Mouse (Mus musculus): ENCODE measurements around the gene Kirrel3.

The Kirrel3 gene

DNA sequence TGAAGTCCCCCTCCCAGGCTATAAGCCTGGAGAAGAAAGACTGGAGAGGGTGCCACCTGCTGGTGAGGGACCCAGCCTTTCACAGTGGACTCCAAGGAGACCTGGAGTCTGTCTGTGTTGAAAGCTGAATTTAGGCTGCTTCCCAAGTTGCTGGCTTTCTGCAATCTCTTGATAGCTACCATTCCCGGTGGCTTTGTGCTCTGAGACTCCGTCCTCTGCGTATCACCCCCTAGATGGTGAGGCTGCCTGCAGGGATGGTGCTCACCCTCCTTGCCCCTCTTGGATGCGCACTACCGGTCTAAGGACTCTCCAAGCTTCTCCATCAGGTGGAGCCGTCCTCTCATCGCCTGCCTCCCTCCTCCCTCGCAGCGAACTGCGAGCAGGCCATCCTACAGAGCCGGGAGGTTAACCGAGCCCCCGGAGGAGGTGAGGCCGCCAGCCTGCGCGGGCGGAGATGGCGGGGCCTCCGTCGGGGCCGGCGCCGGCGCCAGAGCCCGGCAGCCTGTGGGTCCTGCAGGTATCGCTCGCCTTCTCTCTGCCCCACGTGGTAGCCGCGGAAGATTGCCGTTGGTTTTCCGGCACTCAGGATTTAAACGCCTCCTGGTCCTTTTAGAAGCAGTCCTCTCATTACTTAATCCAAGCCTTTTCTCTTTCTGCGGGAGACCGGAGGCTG is at the start of gene Kirrel3:
Kirrel3 (plus strand) TSS at position 136 of the 673 bp plus-strand sequence.
- DNase-seq (ENCODE audit: extremely low spot score, low spot score), result peak; percentile 81

DNA sequence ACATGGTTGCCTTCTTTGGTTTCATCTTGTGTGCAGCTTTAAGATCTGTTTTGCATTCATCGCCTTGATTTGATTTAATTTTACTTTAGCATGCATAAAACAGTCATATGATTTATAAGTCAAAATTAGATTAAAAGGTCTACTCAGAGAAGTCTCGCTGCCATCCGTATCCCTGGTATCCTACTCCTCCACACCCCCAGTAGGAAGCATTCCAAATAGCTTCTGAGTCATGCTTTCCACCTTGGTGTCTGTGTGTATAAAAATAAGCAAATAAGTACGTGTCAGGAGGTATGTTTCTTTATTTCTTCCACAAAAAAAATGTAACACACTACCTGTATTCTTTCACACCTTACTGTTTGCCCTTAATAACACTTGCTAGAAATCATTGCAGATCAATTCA is 45.0 kb upstream of the Kirrel3 start:
- no peak for DNase-seq (ENCODE audit: extremely low spot score, low spot score)

DNA sequence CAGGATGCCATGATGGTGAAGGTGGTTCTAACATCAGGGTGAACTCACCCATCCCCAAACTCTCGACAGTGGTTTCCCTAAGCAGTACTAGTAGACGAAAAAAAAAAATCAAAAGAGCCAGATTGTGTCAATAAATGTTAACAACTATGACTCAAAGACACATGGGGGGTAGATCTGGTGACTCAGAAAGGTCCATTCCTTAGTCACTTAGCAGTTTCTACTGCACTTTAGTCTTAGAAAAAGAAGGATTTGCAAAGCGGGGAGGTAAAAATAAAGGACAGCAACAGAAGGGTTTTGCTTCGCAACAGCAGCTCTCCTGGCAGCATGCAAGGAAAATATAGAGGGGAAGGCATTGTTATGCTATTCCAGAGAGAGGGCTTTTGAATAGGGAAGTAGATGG is 41.7 kb upstream of the Kirrel3 start:
- no peak for DNase-seq (ENCODE audit: extremely low spot score, low spot score)

DNA sequence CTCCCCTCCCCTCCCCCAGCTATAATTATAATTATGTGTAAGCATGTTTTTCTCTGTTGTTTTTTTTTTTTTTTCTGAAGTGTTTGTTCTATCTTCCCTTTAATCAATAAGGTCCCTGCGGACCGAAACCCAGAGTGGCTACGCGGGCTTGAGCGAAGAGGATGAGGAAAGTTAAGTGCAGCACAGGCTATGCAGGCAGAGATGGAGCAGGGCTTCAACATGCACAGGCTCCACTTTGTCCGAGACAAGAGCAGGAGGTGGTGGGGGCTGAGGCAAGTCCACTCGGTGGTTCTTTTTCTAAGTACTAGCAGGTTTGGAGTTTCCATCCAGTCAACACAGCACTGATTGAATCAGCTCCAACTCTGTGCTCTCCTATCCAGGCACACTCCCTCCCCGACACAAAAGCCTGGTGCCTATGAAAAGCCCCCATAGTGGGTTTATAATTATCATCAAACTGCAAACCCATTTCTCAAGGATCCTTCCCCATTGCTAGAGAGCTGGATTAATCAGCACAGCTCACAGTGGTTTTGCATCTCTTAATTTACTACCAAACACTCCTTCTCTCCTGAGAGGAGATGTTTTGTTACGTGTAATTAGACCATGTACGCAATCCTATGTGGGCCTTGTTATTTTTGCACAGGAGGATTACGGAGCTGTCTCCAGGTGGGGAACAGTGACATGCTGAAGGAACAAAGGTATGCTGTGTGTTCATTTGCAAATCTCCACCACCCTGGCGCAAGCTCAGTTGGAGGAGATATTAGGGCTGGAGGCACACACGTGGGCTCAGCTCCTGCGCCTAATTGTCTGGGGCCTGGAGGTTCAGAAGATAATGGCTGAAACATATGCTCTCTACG is 39.0 kb upstream of the Kirrel3 start:
- no peak for DNase-seq (ENCODE audit: extremely low spot score, low spot score)

DNA sequence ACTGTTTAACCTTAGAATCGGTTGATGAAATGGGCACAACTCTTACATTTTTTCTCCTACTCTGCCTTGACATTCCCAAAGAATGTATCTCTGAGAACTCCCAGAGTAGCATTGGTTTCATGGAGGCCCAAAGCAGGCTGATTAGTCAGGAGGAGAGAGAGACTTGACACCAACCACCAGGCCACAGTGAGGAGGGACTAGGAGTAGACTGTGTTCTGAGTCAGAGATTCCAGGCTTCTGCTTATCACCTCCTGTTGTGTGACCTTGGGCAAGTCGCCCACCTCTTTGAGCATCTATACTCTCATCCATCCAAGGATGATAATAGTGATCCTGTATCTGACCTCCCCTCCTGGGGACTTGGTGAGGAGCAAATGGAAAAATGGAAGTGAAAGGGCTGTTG is 38.0 kb upstream of the Kirrel3 start:
- no peak for DNase-seq (ENCODE audit: extremely low spot score, low spot score)

DNA sequence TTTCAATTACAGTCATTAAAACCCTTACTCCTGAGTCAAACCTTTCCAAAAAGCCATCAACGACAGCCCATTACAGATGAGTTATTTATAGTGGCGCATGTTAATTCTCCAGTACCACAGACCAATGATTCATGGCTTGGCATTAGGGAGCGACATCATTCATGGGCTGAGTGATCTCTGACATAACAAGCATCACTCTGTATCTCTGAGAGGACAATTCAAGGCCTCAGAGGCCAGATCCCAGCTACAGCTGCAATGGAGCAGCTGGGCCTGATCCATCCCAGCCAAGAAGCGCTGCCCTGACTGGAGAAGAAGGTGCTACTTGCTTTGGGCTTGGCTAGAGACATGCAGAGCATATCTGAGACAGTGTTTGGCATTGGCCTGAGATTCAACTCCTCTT is 37.2 kb upstream of the Kirrel3 start:
- no peak for DNase-seq (ENCODE audit: extremely low spot score, low spot score)

DNA sequence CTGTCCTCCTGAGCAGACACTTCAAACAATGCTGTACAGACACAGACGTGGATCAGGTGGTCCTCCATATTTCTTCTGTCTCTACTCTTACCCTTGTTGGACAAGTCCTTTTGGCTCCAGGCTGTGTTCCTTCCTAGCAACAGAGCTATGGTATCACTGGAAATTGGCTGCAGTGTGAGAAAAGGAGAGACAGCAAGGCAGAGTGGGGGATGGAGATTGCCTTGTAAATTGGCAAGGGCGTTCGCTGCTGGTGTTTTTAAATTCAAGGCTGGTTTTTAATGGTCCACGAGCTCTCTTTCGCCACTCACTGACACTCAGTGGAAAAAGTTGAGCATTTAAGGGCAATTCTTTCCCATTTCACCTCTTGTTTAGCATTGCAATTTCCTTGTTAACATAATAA is 27.5 kb upstream of the Kirrel3 start:
- DNase-seq (ENCODE audit: extremely low spot score, low spot score), result no peak

DNA sequence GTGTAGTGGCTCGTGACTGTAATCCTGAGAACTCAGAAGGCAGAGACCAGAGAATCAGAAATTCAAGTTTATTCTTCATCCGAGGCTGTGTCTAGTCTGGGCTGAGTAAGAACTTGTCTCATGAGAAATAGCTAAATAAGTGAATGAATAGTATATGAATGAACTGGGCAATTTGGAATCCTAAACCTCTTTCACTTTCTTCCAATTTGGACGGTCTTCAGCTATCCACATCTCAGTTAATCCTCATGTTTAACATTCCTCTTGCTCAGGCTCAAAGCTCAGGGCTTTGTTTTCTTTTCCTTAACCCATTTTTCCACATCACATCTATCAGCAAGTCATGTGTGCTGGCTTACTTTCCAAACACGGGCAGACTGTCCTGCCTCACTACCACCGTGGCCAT is 25.7 kb upstream of the Kirrel3 start:
- no peak for DNase-seq (ENCODE audit: extremely low spot score, low spot score)

DNA sequence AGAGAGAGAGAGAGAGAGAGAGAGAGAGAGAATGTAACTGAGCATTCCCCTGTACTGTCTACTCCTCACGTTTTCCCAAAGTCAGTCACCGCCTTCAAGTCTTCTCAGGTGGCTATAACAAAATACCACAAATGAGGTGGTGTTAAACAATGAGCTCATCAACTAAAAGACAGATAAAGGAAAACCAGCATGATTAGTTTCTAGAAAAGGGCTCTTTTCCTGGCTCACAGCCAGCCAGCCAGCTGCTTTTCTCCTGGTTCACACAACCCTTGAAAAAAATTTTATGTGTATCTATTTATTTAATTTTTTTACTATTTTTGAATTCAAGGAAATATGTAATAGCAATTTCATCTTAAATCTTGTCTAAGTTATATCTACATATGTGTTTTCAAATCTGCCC is 22.0 kb upstream of the Kirrel3 start:
- DNase-seq (ENCODE audit: extremely low spot score, low spot score), result no peak

DNA sequence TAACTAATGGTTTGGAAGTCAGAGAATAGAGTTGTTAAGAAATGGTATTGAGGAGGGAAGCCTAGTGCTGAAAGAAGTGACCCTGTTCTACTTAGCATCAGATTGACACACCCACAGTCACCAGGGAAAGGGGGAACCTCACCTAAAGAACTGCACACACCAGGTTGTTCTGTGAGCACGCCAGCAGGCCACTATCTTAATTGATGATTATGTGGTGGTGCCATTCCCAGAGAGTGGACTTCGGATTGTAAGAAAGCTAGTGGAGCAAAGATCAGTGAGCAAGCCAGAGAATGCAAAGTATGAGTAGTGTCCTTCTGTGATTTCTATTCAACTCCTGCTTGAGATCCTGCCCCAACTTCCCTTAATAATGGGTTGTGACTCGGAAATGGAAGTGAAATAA is 19.6 kb upstream of the Kirrel3 start:
- DNase-seq (ENCODE audit: extremely low spot score, low spot score), result no peak

DNA sequence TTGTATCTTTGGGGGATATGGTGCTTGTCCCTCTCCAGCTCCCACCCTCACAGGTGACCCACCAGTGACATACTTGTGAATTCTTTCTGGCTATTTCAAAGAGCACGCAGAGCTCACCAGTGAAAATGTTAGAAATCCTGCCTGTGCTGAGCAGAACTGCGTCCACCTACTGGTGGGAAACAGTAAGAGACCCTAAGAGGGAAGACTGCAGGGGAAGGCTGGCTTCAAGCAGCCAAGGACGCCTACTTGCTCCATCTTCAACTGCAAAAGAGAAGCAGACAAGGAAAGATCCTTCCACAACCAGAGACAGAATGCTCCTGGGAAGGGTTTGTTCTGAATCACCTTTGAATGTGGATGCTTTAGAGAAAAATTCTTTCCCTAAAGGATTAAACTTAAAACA is 16.5 kb upstream of the Kirrel3 start:
- no peak for DNase-seq (ENCODE audit: extremely low spot score, low spot score)

DNA sequence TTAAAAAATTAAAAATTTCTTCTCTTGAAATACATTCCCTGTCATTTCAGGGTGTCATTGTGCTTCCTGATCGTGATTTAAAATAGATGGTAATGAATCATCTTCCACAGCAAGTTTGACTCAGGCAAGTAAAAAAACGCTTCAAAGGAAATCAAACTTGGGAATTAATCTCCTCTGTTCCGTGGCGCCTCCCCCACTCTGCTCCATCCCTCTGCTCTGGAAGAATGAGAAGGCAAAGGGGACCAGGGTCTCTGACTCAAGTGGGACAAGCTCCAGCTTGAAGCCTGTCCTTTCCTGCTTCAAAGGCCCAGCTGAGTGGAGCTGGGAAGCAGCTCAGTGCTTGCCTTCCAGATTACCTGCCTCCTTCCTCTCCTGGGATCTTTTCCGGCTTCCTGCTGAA is 9.5 kb upstream of the Kirrel3 start:
- no peak for DNase-seq (ENCODE audit: extremely low spot score, low spot score)

DNA sequence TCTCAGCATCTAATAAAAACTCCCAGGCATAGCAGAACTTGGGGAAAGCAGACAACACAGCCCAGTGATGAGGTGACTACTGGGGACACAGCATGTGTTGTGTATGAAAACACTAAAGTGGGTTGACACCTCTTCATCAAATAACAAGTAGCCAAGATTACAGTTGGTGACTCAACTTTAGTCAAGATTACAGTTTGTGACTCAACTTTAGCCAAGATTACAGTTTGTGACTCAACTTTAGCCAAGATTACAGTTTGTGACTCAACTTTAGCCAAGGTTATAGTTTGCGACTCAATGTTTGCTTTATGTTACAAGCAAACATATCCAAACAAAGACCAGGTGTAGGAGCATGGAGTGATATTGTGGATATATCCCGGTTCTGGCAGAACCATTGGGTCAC is 7.2 kb upstream of the Kirrel3 start:
- DNase-seq (ENCODE audit: extremely low spot score, low spot score), result no peak

DNA sequence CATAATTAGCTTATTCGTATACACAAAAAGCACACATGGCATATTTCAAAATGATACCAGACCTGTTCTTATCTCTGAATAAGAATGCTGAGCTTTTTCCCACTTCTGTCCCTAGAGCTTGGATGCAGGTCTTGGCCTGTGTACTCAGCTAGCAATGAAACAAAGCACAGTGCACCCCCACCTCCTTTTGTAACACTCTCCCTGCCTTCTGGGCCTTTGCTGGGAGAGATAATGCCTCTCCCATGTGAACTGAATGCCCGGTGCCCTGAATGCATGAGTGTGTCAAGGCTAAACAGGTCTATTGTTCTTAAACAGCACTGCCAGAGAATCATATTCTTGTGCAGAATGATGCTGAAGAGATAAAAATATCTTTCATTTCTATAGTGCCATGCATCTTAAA is 2.5 kb upstream of the Kirrel3 start:
- no peak for DNase-seq (ENCODE audit: extremely low spot score, low spot score)

DNA sequence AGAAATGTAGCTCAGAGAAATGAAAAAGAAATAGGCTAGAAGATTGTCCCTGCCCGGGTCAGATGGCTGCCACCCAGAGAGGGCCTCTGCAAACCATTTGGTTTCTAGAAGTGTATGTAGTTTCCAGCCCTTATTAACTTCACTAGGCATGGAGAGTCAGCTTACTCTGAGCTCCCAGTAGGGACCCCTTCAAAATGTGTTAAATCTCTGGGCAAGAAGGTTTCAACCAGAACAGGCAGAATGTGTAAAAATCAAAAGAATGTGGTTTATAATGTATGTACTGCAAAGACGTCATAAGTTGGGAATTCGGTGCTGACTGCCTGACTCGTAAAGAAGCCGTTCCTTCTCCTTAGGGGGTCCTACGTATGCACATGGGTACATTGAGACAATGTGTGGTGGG is 1.0 kb upstream of the Kirrel3 start:
- no peak for DNase-seq (ENCODE audit: extremely low spot score, low spot score)

DNA sequence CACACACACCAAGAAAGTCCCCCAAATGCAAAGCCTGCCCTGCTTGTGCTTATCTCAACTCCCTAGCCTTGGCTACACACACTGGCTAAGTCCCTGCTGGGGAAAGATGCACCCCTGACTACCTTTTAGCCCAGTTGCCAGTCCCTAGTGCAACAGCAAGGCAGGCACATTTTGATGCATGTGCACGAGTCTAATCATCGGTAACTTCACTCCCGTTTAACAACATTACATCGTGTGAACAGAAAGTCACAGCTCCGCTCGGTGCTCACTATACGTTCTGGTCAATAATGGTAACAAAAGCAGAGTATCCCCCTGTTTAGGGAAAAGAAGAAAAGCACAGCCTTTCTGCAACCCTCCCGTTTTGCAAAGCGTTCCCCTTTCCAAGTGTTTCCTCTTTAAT is 2.6 kb downstream of the Kirrel3 start:
- DNase-seq (ENCODE audit: extremely low spot score, low spot score), result no peak

DNA sequence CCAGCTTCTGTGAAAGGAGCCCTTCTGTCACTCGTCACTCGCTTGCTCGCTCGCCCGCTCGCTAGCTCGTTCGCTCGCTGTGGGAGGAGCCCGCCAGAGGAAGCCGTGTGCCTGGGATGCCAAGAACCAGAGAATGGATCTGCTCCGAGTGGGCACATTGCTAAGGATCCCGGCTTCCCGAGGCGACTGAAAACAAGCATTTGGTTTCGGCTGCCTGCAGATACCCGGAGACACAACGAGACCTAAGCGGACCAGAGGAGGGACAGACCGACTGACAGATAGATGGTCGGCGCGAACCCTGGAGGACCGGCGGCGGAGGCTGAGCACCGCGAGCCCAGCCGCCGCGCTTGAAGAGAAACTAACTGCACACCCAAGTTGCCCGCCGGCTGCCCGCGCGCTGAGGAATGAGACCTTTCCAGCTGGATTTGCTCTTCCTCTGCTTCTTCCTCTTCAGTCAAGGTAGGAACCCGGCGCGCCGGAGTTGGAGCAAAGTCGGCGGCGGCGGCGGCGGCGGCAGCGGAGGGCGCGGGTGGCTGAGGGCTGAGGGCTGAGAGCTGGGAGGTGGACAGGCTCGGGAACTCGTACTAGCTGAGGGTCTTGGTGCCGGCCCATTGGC is 3.1 kb downstream of the Kirrel3 start:
- peak; percentile 79 for DNase-seq (ENCODE audit: extremely low spot score, low spot score)

DNA sequence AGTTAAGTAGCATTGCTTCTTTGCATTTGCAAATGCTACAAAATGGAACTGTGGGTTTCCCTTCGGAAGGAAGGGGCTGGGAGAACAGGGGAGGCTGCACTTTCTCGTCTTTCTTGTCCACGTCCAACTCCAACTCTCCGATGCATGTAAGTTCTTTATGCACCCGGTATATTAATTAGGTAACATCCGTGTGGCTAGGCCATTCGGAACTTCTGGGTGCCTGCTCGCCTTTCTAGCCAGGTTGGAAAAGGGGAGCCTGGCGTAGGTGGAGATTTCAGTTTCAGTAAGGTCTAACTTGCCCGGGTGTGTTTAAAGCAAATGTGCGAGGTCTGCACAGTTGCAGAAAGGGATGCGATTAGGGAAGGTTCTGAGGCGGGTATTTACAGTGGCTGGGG is 3.6 kb downstream of the Kirrel3 start:
- DNase-seq (ENCODE audit: extremely low spot score, low spot score), result no peak

DNA sequence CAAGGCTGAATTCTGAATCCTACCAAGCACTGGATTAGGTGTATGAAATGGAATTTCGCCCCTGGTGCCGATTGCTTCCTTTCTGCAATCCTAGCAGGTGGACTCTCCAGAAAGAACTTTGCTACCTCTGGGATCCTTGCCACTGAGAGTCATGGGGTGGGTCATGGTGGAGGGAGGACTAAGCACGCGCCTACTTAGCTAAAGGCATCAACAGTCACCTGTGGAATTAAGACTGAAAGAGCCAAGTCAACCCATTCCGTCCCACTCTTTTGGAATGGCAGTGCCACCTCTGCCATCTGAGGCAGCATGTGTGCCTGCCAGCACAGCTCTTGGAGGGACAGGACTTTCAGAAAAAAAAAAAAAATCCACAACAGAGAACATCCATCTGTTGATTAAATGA is 4.1 kb downstream of the Kirrel3 start:
- DNase-seq (ENCODE audit: extremely low spot score, low spot score), result peak; percentile 19

DNA sequence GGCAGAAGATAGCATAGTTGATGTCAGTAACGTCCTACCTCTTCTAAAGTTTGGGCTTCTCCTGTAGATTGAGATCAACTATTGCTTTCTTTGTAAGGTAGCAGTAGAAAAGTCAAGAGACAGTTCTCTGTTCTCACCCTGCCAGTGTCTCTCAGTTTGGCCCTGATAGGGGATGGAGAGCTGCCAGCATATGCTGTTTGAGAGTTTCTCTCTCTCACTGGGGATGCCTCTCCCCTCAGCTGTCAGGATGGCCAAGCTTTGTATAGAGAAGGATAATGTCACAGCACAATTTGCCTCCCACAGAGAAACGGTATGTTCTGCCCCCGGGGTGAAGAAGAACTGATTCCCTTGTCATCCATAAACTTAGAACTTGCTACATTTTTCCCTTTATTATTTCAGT is 6.4 kb downstream of the Kirrel3 start:
- DNase-seq (ENCODE audit: extremely low spot score, low spot score), result no peak

DNA sequence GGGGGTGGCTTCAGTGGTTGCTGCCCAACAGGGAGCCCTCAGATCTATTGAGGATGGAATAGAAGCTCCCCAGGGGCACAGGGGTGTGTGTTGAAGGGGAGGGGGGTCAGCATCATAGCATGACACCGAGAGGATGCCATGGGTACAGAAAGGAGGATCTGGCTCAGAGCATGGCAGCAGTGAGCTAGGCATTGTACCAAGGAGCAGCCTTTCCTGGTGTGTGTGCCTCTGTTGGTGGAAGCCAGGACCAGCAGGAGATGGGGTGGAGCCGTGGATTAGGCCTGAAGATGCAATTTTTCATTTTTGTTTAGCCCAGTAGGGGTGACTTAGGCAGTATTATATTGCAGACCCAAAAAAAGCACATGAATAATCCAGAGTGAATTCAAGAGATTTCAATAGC is 7.9 kb downstream of the Kirrel3 start:
- DNase-seq (ENCODE audit: extremely low spot score, low spot score), result no peak

DNA sequence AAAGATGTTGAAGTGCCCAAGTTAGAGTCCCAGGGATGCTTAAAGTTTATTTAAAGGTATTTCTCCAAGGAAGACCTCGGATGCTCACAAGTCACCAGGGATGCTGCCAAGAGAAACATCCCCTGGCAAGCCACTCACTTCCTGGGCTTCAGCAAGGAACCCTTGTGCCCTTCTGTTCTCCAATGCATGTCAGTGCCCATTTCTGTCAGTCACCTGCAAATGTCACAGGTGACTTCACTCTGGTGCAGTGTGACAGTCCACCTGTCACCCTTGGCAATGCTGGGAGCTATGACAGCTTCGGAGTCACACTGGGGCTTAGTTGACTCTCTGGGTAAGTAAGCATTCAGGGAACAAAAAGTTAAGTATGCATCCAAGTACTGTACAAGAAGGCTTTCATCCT is 12.4 kb downstream of the Kirrel3 start:
- DNase-seq (ENCODE audit: extremely low spot score, low spot score), result no peak

DNA sequence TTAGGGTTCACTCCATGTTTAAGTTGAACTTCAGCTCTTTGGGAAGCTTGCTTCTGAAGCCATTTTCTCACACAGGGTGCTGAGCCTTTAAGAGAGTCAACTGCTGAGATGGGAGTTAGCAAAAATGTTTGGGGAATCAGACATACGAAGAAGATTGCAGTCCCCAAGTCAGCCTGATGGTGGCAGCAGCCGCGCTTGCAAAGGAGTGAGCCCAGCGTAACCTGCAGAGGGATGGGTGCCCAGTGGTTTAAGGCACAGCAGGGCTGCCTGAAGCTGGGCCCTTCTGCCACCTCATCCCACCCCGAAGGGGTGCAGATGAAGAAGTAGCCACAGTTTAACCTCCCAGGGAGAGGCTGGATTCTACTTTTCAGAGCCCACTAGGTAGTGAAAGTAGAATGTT is 13.0 kb downstream of the Kirrel3 start:
- DNase-seq (ENCODE audit: extremely low spot score, low spot score), result peak; percentile 86
